Mouse (Mus musculus) myocyte (in vitro differentiated cells): ENCODE data around the gene Nhsl1.

Source experiments
- E2F4 ChIP-seq: IDR thresholded peaks from one replicate; pipeline ENCODE4 v1.6.1; 2011; ENCODE audit warnings: mild to moderate bottlenecking, control low read depth, moderate library complexity; ENCODE audit not compliant: insufficient read depth
- MAX ChIP-seq: IDR thresholded peaks from one replicate; pipeline ENCODE4 v1.6.1; 2011; ENCODE audit warnings: low read depth, mild to moderate bottlenecking, control low read depth
- MYOD1 ChIP-seq, 3 experiments: IDR thresholded peaks; one replicate each; pipeline ENCODE4 v1.6.1; 2011; ENCODE audit warnings: control low read depth in 2 of 3, low read depth in 2 of 3, mild to moderate bottlenecking in 2 of 3, moderate library complexity in 1 of 3; ENCODE audit not compliant: insufficient read length in 2 of 3, control insufficient read depth in 1 of 3
- MYOG ChIP-seq, 3 experiments: IDR thresholded peaks; one replicate each; pipeline ENCODE4 v1.6.1; 2011; ENCODE audit warnings: control low read depth in 2 of 3, low read depth in 2 of 3, mild to moderate bottlenecking in 2 of 3; ENCODE audit not compliant: insufficient read length in 2 of 3, control insufficient read depth in 1 of 3, insufficient read depth in 1 of 3
- POLR2A ChIP-seq: IDR thresholded peaks from one replicate; pipeline ENCODE4 v1.6.1; 2011; ENCODE audit warnings: low read depth, mild to moderate bottlenecking, control low read depth, moderate library complexity; ENCODE audit not compliant: insufficient read length
- REST ChIP-seq: IDR thresholded peaks from one replicate; pipeline ENCODE4 v1.6.1; 2011; ENCODE audit warnings: mild to moderate bottlenecking, control low read depth, moderate library complexity; ENCODE audit not compliant: insufficient read depth, insufficient read length
- TCF12 ChIP-seq: IDR thresholded peaks from one replicate; pipeline ENCODE4 v1.6.1; 2011; ENCODE audit warnings: mild to moderate bottlenecking, control low read depth; ENCODE audit not compliant: poor library complexity, insufficient read depth, severe bottlenecking
- TCF3 ChIP-seq: IDR thresholded peaks from one replicate; pipeline ENCODE4 v1.6.1; 2011; ENCODE audit warnings: low read depth, control low read depth; ENCODE audit not compliant: insufficient read length
- USF1 ChIP-seq: IDR thresholded peaks from one replicate; pipeline ENCODE4 v1.6.1; 2011; ENCODE audit warnings: low read depth, mild to moderate bottlenecking, control low read depth, moderate library complexity

- peak in 2 of 3 experiments; percentile 37 to 70 for TF ChIP-seq MYOG (IDR thresholded peaks at IDR 0.05; ENCODE audit: control insufficient read depth in 1 of 3, insufficient read depth in 1 of 3, insufficient read length in 2 of 3, low read depth in 2 of 3)
- TF ChIP-seq E2F4: no peak
- peak; percentile 50 for TF ChIP-seq POLR2A
- TF ChIP-seq TCF12: no peak
- TF ChIP-seq MYOD1 (IDR thresholded peaks at IDR 0.05; ENCODE audit: control insufficient read depth in 1 of 3, insufficient read length in 2 of 3, low read depth in 2 of 3): peak in 1 of 3 experiments; percentile 47
- TF ChIP-seq TCF3: no peak
- TF ChIP-seq USF1: no peak
- TF ChIP-seq MAX: no peak
- no peak for TF ChIP-seq REST
Measured at GRCm38 (mm10) chr10:18318916-18319481, at the start of gene Nhsl1.
